24 mouse cellular contexts compared by ENCODE assay signal in the genomic region with DNA sequence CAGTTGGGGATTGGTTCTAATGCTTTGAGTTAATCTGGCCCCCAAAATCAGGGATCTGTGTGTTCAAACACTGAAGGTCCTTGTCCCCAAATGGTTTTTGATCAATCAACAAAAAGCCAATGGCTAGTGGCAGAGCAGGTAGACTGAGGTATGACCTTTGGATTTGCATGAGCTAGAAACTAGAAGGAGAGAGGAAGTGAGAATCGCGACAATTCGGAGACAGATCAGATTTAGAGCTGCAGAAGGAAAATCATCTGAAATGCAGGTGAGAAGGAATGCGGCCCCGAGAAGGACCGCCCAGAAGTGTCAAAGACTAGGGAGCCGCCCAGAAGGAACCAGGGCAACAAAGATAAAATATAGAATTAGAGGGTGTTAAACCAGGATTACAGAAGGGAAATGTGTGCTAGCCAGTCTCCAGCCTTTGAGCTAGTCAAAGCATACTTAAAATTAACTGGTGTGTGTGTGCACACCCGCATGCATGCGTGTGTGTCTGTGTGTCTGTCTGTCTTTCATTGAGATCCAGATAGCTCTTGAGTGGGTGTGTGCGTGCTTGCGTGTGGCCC. TPM values are rescaled to one million over a fixed set of nuclear protein-coding genes. Genes with fewer than 3 reads are reported as not detected.
A peak's percentile ranks its signal among the peaks of the same experiment; 100 is the strongest.
DNase-seq lines count a peak whose midpoint lies in the region; ATAC-seq and TF ChIP-seq lines count a peak whose summit lies in the region.
"Had no signal": no experiment of that assay in that cellular context is flagged by ENCODE, and none has a peak within 500 bp of the region (broad histone marks: within the 10 kb centered on the region; RNA-seq: fewer than 3 reads in every experiment).

No protein-coding gene starts in this region.

- no peak overlapping the region for H3K9ac ChIP-seq in liver, postnatal 0 days (replicated peaks)
- no peak overlapping the region for H3K9ac ChIP-seq in liver, embryonic 13.5 days
- H3K9ac ChIP-seq in liver, embryonic 15.5 days: no peak overlapping the region
- H3K9ac ChIP-seq in midbrain, embryonic 13.5 days (replicated peaks): no peak overlapping the region
- H3K9ac ChIP-seq: embryonic facial prominence, embryonic 12.5 days; forebrain, embryonic 13.5 days; forebrain, embryonic 15.5 days; forebrain, postnatal 0 days had no signal

- no peak for ATAC-seq in liver, postnatal 0 days
- peak; percentile 57 for ATAC-seq in liver, embryonic 13.5 days (ENCODE audit: low read depth)
- no peak for ATAC-seq in liver, embryonic 15.5 days (ENCODE audit: insufficient read depth)
- ATAC-seq in midbrain, embryonic 13.5 days: no peak
- ATAC-seq: activated CD4-positive, CD25-positive, alpha-beta regulatory T cell, adult 4 months; forebrain, embryonic 13.5 days; forebrain, embryonic 15.5 days; forebrain, postnatal 0 days; Patski had no signal

- DNase-seq in liver (peak; percentile 30), A20 (ENCODE audit: low read depth, low spot score) (peak; percentile 56)
- no peak for DNase-seq in liver, postnatal 0 days
- no peak for DNase-seq in liver, embryonic 13.5 days
- no peak for DNase-seq in urinary bladder, postnatal 25 days (ENCODE audit: low spot score)
- no peak for DNase-seq in layer of hippocampus, adult 18-20 months (ENCODE audit: low spot score in 2 of 2)
- DNase-seq: adrenal gland, adult 2 months; adrenal gland, postnatal 14 days; adrenal gland, postnatal 36 days; cerebellum, adult 11-12 months; cerebellum, adult 2 months; cerebellum, adult 9-10 months; cerebellum, postnatal 10 days; cerebellum, postnatal 25 days; forebrain, postnatal 0 days had no signal

- no peak for TF ChIP-seq CTCF in liver, postnatal 0 days (IDR thresholded peaks at IDR 0.05; ENCODE audit: low read depth)

- peaks cover 3% of the 10 kb centered on the region; the same call in 1 of the 2 replicates for H3K27me3 ChIP-seq in liver, postnatal 0 days (ENCODE audit: insufficient read depth, low read length)
- H3K27me3 ChIP-seq in liver, embryonic 13.5 days: peaks cover 14% of the 10 kb centered on the region
- H3K27me3 ChIP-seq in liver, embryonic 15.5 days: peaks cover 17% of the 10 kb centered on the region
- peaks cover 29% of the 10 kb centered on the region for H3K27me3 ChIP-seq in midbrain, embryonic 13.5 days
- H3K27me3 ChIP-seq: Patski had no signal

- no peak for TF ChIP-seq EP300 in liver, postnatal 0 days (IDR thresholded peaks at IDR 0.05; ENCODE audit: low read depth)

- H3K4me2 ChIP-seq in liver, postnatal 0 days (ENCODE audit: low read depth, low read length): no peak overlapping the region
- H3K4me2 ChIP-seq in liver, embryonic 13.5 days: 0 out of 2 replicates have a peak overlapping the region, but pooled peaks have one; percentile 1
- H3K4me2 ChIP-seq in liver, embryonic 15.5 days: no peak overlapping the region
- no peak overlapping the region for H3K4me2 ChIP-seq in midbrain, embryonic 13.5 days (replicated peaks)
- H3K4me2 ChIP-seq: embryonic facial prominence, embryonic 12.5 days; forebrain, embryonic 13.5 days; forebrain, embryonic 15.5 days had no signal

- no peaks in the 10 kb centered on the region for H3K36me3 ChIP-seq in liver, postnatal 0 days (replicated peaks; ENCODE audit: insufficient read depth, low read length)
- no peaks in the 10 kb centered on the region for H3K36me3 ChIP-seq in liver, embryonic 13.5 days
- no peaks in the 10 kb centered on the region for H3K36me3 ChIP-seq in liver, embryonic 15.5 days (replicated peaks)
- no peaks in the 10 kb centered on the region for H3K36me3 ChIP-seq in midbrain, embryonic 13.5 days
- H3K36me3 ChIP-seq: embryonic facial prominence, embryonic 10.5 days; embryonic facial prominence, embryonic 12.5 days; forebrain, embryonic 15.5 days; G1E had no signal

- H3K9me3 ChIP-seq in liver, postnatal 0 days (ENCODE audit: low read length): no peaks in the 10 kb centered on the region
- H3K9me3 ChIP-seq in liver, embryonic 13.5 days (replicated peaks): no peaks in the 10 kb centered on the region
- no peaks in the 10 kb centered on the region for H3K9me3 ChIP-seq in liver, embryonic 15.5 days (replicated peaks)
- H3K9me3 ChIP-seq in midbrain, embryonic 13.5 days: no peaks in the 10 kb centered on the region
- H3K9me3 ChIP-seq: embryonic facial prominence, embryonic 10.5 days; embryonic facial prominence, embryonic 12.5 days; forebrain, embryonic 13.5 days; forebrain, embryonic 15.5 days; G1E had no signal

- WGBS in liver, postnatal 0 days (ENCODE audit: insufficient replicate concordance): 68% methylated on average over 11 of the region's 11 CpGs
- WGBS in liver, embryonic 13.5 days (ENCODE audit: insufficient replicate concordance): 52% methylated on average over 11 of the region's 11 CpGs
- 52% methylated on average over 11 of the region's 11 CpGs for WGBS in liver, embryonic 15.5 days (ENCODE audit: insufficient replicate concordance)
- 89% methylated on average over 11 of the region's 11 CpGs for WGBS in midbrain, embryonic 13.5 days

- no peak overlapping the region for H3K27ac ChIP-seq in liver, postnatal 0 days (ENCODE audit: low read depth)
- H3K27ac ChIP-seq in liver, embryonic 13.5 days: no peak overlapping the region
- H3K27ac ChIP-seq in liver, embryonic 15.5 days (replicated peaks): peak overlapping the region; percentile 38; the same call in 1 of the 2 replicates
- no peak overlapping the region for H3K27ac ChIP-seq in midbrain, embryonic 13.5 days
- H3K27ac ChIP-seq: embryonic facial prominence, embryonic 10.5 days; embryonic facial prominence, embryonic 12.5 days; forebrain, embryonic 13.5 days; forebrain, embryonic 15.5 days had no signal

- no peak overlapping the region for H3K4me3 ChIP-seq in liver, postnatal 0 days (ENCODE audit: low read depth, low read length)
- H3K4me3 ChIP-seq in liver, embryonic 13.5 days (replicated peaks): no peak overlapping the region
- no peak overlapping the region for H3K4me3 ChIP-seq in liver, embryonic 15.5 days (replicated peaks)
- no peak overlapping the region for H3K4me3 ChIP-seq in midbrain, embryonic 13.5 days (replicated peaks)
- H3K4me3 ChIP-seq: embryonic facial prominence, embryonic 10.5 days; embryonic facial prominence, embryonic 12.5 days; forebrain, embryonic 13.5 days; forebrain, embryonic 15.5 days had no signal

- H3K4me1 ChIP-seq in liver, postnatal 0 days (ENCODE audit: insufficient read depth): peaks cover 7% of the 10 kb centered on the region
- H3K4me1 ChIP-seq in liver, embryonic 13.5 days (replicated peaks): peaks cover 32% of the 10 kb centered on the region
- H3K4me1 ChIP-seq in liver, embryonic 15.5 days (replicated peaks): peaks cover 39% of the 10 kb centered on the region
- peaks cover 3% of the 10 kb centered on the region; the same call in 1 of the 2 replicates for H3K4me1 ChIP-seq in midbrain, embryonic 13.5 days (replicated peaks)
- H3K4me1 ChIP-seq: embryonic facial prominence, embryonic 12.5 days had no signal

RNA-seq across cellular contexts. Expression of gene Chst14, which starts 43.4 kb away (rescaled TPM):
- 4.0 and 4.5 TPM in 2 replicates for polyA plus RNA-seq in liver, postnatal 0 days (2015; fragmentation: Nextera tagmentation; extraction: Ambion mirVana)
- polyA plus RNA-seq in liver, embryonic 13.5 days (2015; fragmentation: Nextera tagmentation; extraction: Ambion mirVana): 5.2 and 5.4 TPM in 2 replicates
- polyA plus RNA-seq in liver, embryonic 15.5 days (2015; fragmentation: Nextera tagmentation; extraction: Ambion mirVana): 4.5 and 5.7 TPM in 2 replicates
- total RNA-seq in layer of hippocampus, adult 18-20 months (2021): 1 to 10 TPM; 3.2 to 3.3 TPM
- 6.2 and 6.6 TPM in 2 replicates for polyA plus RNA-seq in midbrain, embryonic 13.5 days (2015; fragmentation: Nextera tagmentation; extraction: Ambion mirVana)

RNA-seq across cellular contexts. Expression of gene Ccdc32, which starts 59.5 kb away (rescaled TPM):
- polyA plus RNA-seq in liver, postnatal 0 days (2015; fragmentation: Nextera tagmentation; extraction: Ambion mirVana): 12.2 and 12.8 TPM in 2 replicates
- polyA plus RNA-seq in liver, embryonic 13.5 days (2015; fragmentation: Nextera tagmentation; extraction: Ambion mirVana): 16.0 and 19.3 TPM in 2 replicates
- polyA plus RNA-seq in liver, embryonic 15.5 days (2015; fragmentation: Nextera tagmentation; extraction: Ambion mirVana): 12.3 and 12.4 TPM in 2 replicates
- total RNA-seq in layer of hippocampus, adult 18-20 months (2021): 10 to 100 TPM; 55.6 to 56.3 TPM
- 30.7 and 31.9 TPM in 2 replicates for polyA plus RNA-seq in midbrain, embryonic 13.5 days (2015; fragmentation: Nextera tagmentation; extraction: Ambion mirVana)

Comparison
In these comparisons a context has a peak if more than half of its experiments do, and no peak if none do; other contexts are left out.
1. DNase-seq: peak in liver (single experiment) and A20 (single experiment); none in liver, postnatal 0 days (single experiment), liver, embryonic 13.5 days (single experiment), urinary bladder, postnatal 25 days (single experiment) and layer of hippocampus, adult 18-20 months (0 of 2).